Mouse (Mus musculus) MEL (cell line): ENCODE data around the gene Pdcd11. TPM values are rescaled to one million over a fixed set of nuclear protein-coding genes. Genes with fewer than 3 reads are reported as not detected.

ENCODE experiments used
- DNase-seq: peaks from one replicate; pipeline ENCODE4 v3.0.0; 2011; ENCODE audit warnings: low read depth, low spot score
- H3K27ac ChIP-seq: 2 replicates; pipeline ENCODE4 v1.5.1; 2012; ENCODE audit warnings: low read depth, mild to moderate bottlenecking, control low read depth, low read length, moderate library complexity; ENCODE audit not compliant: control insufficient read depth
- H3K27me3 ChIP-seq, 2 experiments: fragments of 150-350 bp in 1 of 2; sonication (generic) in 1 of 2; 2 replicates each; pipeline ENCODE4 v1.6.1; 2012; ENCODE audit warnings: low read length in 2 of 2, mild to moderate bottlenecking in 2 of 2, improper control_type of control experiment in 1 of 2, moderate library complexity in 1 of 2; ENCODE audit not compliant: insufficient read depth in 2 of 2, control insufficient read depth in 1 of 2
- H3K36me3 ChIP-seq, 2 experiments: 2 replicates each; pipeline ENCODE4 v1.6.1; 2012 to 2014; ENCODE audit warnings: low read length in 2 of 2, improper control_type of control experiment in 1 of 2, inconsistent platforms in 1 of 2, mild to moderate bottlenecking in 1 of 2; ENCODE audit not compliant: insufficient read depth in 2 of 2, control insufficient read depth in 1 of 2
- H3K4me1 ChIP-seq, 2 experiments: fragments of 150-350 bp in 1 of 2; sonication (generic) in 1 of 2; 2 replicates each; pipeline ENCODE4 v1.6.1; 2012; ENCODE audit warnings: low read length in 2 of 2, improper control_type of control experiment in 1 of 2, mild to moderate bottlenecking in 1 of 2; ENCODE audit not compliant: insufficient read depth in 2 of 2, control insufficient read depth in 1 of 2
- H3K4me3 ChIP-seq, 2 experiments: fragments of 150-350 bp in 1 of 2; sonication (generic) in 1 of 2; 2 replicates each; pipeline ENCODE4 v1.5.1; 2012; ENCODE audit warnings: low read depth in 2 of 2, low read length in 2 of 2, mild to moderate bottlenecking in 2 of 2, moderate library complexity in 2 of 2, control low read depth in 1 of 2, improper control_type of control experiment in 1 of 2; ENCODE audit not compliant: control insufficient read depth in 1 of 2, insufficient read depth in 1 of 2
- H3K79me2 ChIP-seq: 2 replicates; pipeline ENCODE4 v1.6.1; 2012; ENCODE audit warnings: mild to moderate bottlenecking, low read length, moderate library complexity; ENCODE audit not compliant: control insufficient read depth, poor library complexity, insufficient read depth
- H3K9ac ChIP-seq: 2 replicates; pipeline ENCODE4 v1.6.1; 2012; ENCODE audit warnings: low read depth, mild to moderate bottlenecking, control low read depth, low read length, moderate library complexity; ENCODE audit not compliant: control insufficient read depth, poor library complexity, severe bottlenecking
- H3K9me3 ChIP-seq: fragments of 150-350 bp; sonication (generic); replicated peaks from 2 replicates; pipeline ENCODE4 v1.6.1; 2012; ENCODE audit warnings: mild to moderate bottlenecking, low read length, improper control_type of control experiment, moderate library complexity; ENCODE audit not compliant: insufficient read depth
- CTCF ChIP-seq, 3 experiments: IDR thresholded peaks in 2 of 3; conservative IDR thresholded peaks in 1 of 3; 2 replicates each; pipeline ENCODE4 v1.5.1; 2011 to 2012; ENCODE audit warnings: low read length in 3 of 3, low read depth in 2 of 3, mild to moderate bottlenecking in 2 of 3, improper control_type of control experiment in 1 of 3, inconsistent platforms in 1 of 3, mixed read lengths in 1 of 3, moderate library complexity in 1 of 3; ENCODE audit not compliant: control insufficient read depth in 1 of 3, insufficient read depth in 1 of 3, poor library complexity in 1 of 3, severe bottlenecking in 1 of 3
- EP300 ChIP-seq, 2 experiments: IDR thresholded peaks; 2 replicates each; pipeline ENCODE4 v1.6.1; 2011; ENCODE audit warnings: improper control_type of control experiment in 2 of 2, low read length in 2 of 2, low read depth in 1 of 2, mild to moderate bottlenecking in 1 of 2
- ETS1 ChIP-seq: IDR thresholded peaks from 2 replicates; pipeline ENCODE4 v1.6.1; 2012; ENCODE audit warnings: low read depth, mild to moderate bottlenecking, inconsistent platforms, low read length, improper control_type of control experiment, moderate library complexity
- GABPA ChIP-seq: IDR thresholded peaks from 2 replicates; pipeline ENCODE4 v1.6.1; 2012; ENCODE audit warnings: low read depth, mild to moderate bottlenecking, inconsistent platforms, low read length, improper control_type of control experiment, moderate library complexity
- GATA1 ChIP-seq: IDR thresholded peaks from 2 replicates; pipeline ENCODE4 v1.6.1; 2011; ENCODE audit warnings: low read depth, low read length, improper control_type of control experiment
- HCFC1 ChIP-seq: IDR thresholded peaks from 2 replicates; pipeline ENCODE4 v1.6.1; 2012; ENCODE audit warnings: low read depth, mild to moderate bottlenecking, inconsistent platforms, low read length, improper control_type of control experiment, moderate library complexity
- JUND ChIP-seq: IDR thresholded peaks from 2 replicates; pipeline ENCODE4 v1.6.1; 2011; ENCODE audit warnings: low read depth, mild to moderate bottlenecking, improper control_type of control experiment, low read length
- KAT2A ChIP-seq: conservative IDR thresholded peaks from 2 replicates; pipeline ENCODE4 v1.6.1; 2012; ENCODE audit warnings: low read depth, low read length, improper control_type of control experiment, inconsistent platforms
- MAZ ChIP-seq: IDR thresholded peaks from 2 replicates; pipeline ENCODE4 v1.6.1; 2012; ENCODE audit warnings: low read depth, mild to moderate bottlenecking, inconsistent platforms, low read length, improper control_type of control experiment
- MYB ChIP-seq: IDR thresholded peaks from 2 replicates; pipeline ENCODE4 v1.6.1; 2011; ENCODE audit warnings: mild to moderate bottlenecking, low read depth, low read length, improper control_type of control experiment
- MYC ChIP-seq: IDR thresholded peaks from 2 replicates; pipeline ENCODE4 v1.6.1; 2011; ENCODE audit warnings: low read depth, mild to moderate bottlenecking, low read length, improper control_type of control experiment, moderate library complexity
- POLR2A ChIP-seq, 2 experiments: IDR thresholded peaks; 2 replicates each; pipeline ENCODE4 v1.6.1; 2011 to 2012; ENCODE audit warnings: low read length in 2 of 2, mild to moderate bottlenecking in 2 of 2, control low read depth in 1 of 2, improper control_type of control experiment in 1 of 2, low read depth in 1 of 2, moderate library complexity in 1 of 2; ENCODE audit not compliant: control insufficient read depth in 1 of 2, insufficient read depth in 1 of 2, poor library complexity in 1 of 2
- RAD21 ChIP-seq: IDR thresholded peaks from 2 replicates; pipeline ENCODE4 v1.6.1; 2011; ENCODE audit warnings: mild to moderate bottlenecking, low read depth, low read length, improper control_type of control experiment
- RCOR1 ChIP-seq: IDR thresholded peaks from 2 replicates; pipeline ENCODE4 v1.6.1; 2012; ENCODE audit warnings: low read depth, mild to moderate bottlenecking, inconsistent platforms, low read length, improper control_type of control experiment
- TBP ChIP-seq: IDR thresholded peaks from 2 replicates; pipeline ENCODE4 v1.8.0; 2011; ENCODE audit warnings: low read depth, low read length, improper control_type of control experiment
- TCF12 ChIP-seq: IDR thresholded peaks from 2 replicates; pipeline ENCODE4 v1.6.1; 2014; ENCODE audit warnings: low read depth, mild to moderate bottlenecking, inconsistent platforms, low read length, improper control_type of control experiment, moderate library complexity
- ZKSCAN1 ChIP-seq: IDR thresholded peaks from 2 replicates; pipeline ENCODE4 v1.6.1; 2012; ENCODE audit warnings: low read depth, mild to moderate bottlenecking, inconsistent platforms, low read length, improper control_type of control experiment, moderate library complexity
- ZMIZ1 ChIP-seq: IDR thresholded peaks from 2 replicates; pipeline ENCODE4 v1.6.1; 2012; ENCODE audit warnings: low read depth, mild to moderate bottlenecking, inconsistent platforms, low read length, improper control_type of control experiment, moderate library complexity
- ZNF384 ChIP-seq: IDR thresholded peaks from 2 replicates; pipeline ENCODE4 v1.6.1; 2012; ENCODE audit warnings: low read depth, mild to moderate bottlenecking, inconsistent platforms, low read length, improper control_type of control experiment
- polyA plus RNA-seq, 2 experiments: library from polyadenylated mRNA; stranded (reverse) in 1 of 2; unstranded in 1 of 2; fragments of >175 nt in 1 of 2; fragments of >200 nt in 1 of 2; gene quantifications; 2 replicates each; pipeline versions ENCODE4 v1.2.1 to v1.2.4; 2012; ENCODE audit warnings: low replicate concordance in 2 of 2, low read depth in 1 of 2; ENCODE audit not compliant: insufficient read length in 2 of 2, insufficient read depth in 1 of 2, missing spikeins in 1 of 2
- total RNA-seq: library from RNA; depleted of rRNA; stranded (reverse); fragments of 300-350 nt; gene quantifications from 2 replicates; pipeline ENCODE4 v1.2.3, GENCODE M21; 2012

Pdcd11 gene
- total and polyA plus RNA-seq, 3 experiments = 79.6 to 107 (median 81.8) TPM

GRCm38 (mm10) chr19:47053471-47053870, 37.1 kb upstream of the Pdcd11 start:
- H3K79me2 ChIP-seq = peaks cover 18% of the 10 kb centered on the region
- H3K4me1 ChIP-seq = peaks cover 4 to 25% of the 10 kb centered on the region in 2 experiments
- H3K9ac ChIP-seq = no peak overlapping the region
- no peaks in the 10 kb centered on the region for H3K9me3 ChIP-seq
- H3K27me3 ChIP-seq = no peaks in the 10 kb centered on the region
- peaks cover 0 to 21% of the 10 kb centered on the region in 2 experiments; a peak in 2 of 4 replicates for H3K36me3 ChIP-seq
- no peak overlapping the region for H3K27ac ChIP-seq
- H3K4me3 ChIP-seq = no peak overlapping the region
- TF ChIP-seq TBP (no peak), EP300 (IDR thresholded peaks at IDR 0.05; ENCODE audit: low read depth in 1 of 2, low read length in 2 of 2) (no peak), TCF12 (no peak), ZMIZ1 (no peak)
- no peak for DNase-seq

DNA sequence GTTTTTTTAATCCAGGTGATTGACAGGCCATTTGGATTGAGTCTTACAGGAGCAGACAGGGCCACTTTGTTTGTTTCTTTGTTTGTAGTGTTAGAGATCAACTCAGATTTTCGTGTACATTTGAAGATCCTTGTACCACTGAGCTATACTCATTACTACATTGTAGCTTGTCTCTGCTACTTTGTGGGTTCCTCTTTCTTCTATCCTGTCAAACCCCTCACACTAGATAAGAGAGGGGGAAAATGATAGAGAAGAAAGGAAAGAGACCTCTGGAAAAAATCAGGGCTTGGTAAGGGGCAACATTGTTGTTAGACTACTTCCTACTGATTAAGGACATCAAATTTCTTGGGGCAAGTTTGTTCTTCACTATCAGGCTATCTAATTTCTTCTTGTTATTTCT, 32.9 kb upstream of the Pdcd11 start:
- Histone ChIP-seq H3K4me1 (peaks cover 0 to 8% of the 10 kb centered on the region in 2 experiments; a peak in 3 of 4 replicates), H3K9me3 (no peaks in the 10 kb centered on the region), H3K27ac (no peak overlapping the region), H3K36me3 (peaks cover 0 to 10% of the 10 kb centered on the region in 2 experiments; a peak in 2 of 4 replicates), H3K27me3 (no peaks in the 10 kb centered on the region), H3K79me2 (no peaks in the 10 kb centered on the region), H3K4me3 (no peak overlapping the region), H3K9ac (no peak overlapping the region)
- TF ChIP-seq RAD21 (no peak), ETS1 (no peak), EP300 (IDR thresholded peaks at IDR 0.05; ENCODE audit: low read depth in 1 of 2, low read length in 2 of 2) (peak in 1 of 2 experiments; percentile 60; a peak in 1 of 4 replicates), MYC (no peak), GABPA (no peak), MYB (no peak), ZMIZ1 (no peak), GATA1 (peak; percentile 61), JUND (no peak), POLR2A (IDR thresholded peaks at IDR 0.05; ENCODE audit: control insufficient read depth in 1 of 2, insufficient read depth in 1 of 2, low read depth in 1 of 2, low read length in 2 of 2, poor library complexity in 1 of 2) (no peak), MAZ (no peak), RCOR1 (peak; percentile 60), HCFC1 (no peak)
- DNase-seq = no peak

- H3K79me2 ChIP-seq = peaks cover 25% of the 10 kb centered on the region
- TF ChIP-seq RAD21 (no peak), TBP (peak; percentile 15; the same call in 1 of the 2 replicates), ZNF384 (peak; percentile 80), EP300 (IDR thresholded peaks at IDR 0.05; ENCODE audit: low read depth in 1 of 2, low read length in 2 of 2) (no peak), GABPA (no peak), ZKSCAN1 (0 out of 2 replicates have a peak, but pooled peaks have one; percentile 23), CTCF (IDR thresholded peaks at IDR 0.05 in 2 of 3, conservative IDR thresholded peaks at IDR 0.05 in 1 of 3; ENCODE audit: control insufficient read depth in 1 of 3, insufficient read depth in 1 of 3, low read depth in 2 of 3, low read length in 3 of 3, poor library complexity in 1 of 3, severe bottlenecking in 1 of 3) (peak; percentile 41 to 64 (median 51)), HCFC1 (0 out of 2 replicates have a peak, but pooled peaks have one; percentile 30), KAT2A (no peak)
- H3K36me3 ChIP-seq = peaks cover 3 to 27% of the 10 kb centered on the region in 2 experiments; a peak in 3 of 4 replicates
- no peaks in the 10 kb centered on the region for H3K27me3 ChIP-seq
- H3K9ac ChIP-seq = peak overlapping the region; percentile 83
- DNase-seq = peak; percentile 48
- no peaks in the 10 kb centered on the region for H3K9me3 ChIP-seq
- H3K4me1 ChIP-seq = peaks cover 5 to 16% of the 10 kb centered on the region in 2 experiments
- H3K27ac ChIP-seq = peak overlapping the region; percentile 99
- peak overlapping the region in 1 of 2 experiments; percentile 57; a peak in 1 of 4 replicates for H3K4me3 ChIP-seq
These were observed 24.7 kb upstream of the Pdcd11 start for GRCm38 (mm10) chr19:47065860-47066259.
